Mouse (Mus musculus) G1E (cell line): ENCODE measurements around the gene Fosb.

Source experiments
- CTCF ChIP-seq: IDR thresholded peaks from 2 replicates; pipeline ENCODE4 v1.5.1; 2012; ENCODE audit warnings: low read depth, low read length, inconsistent platforms, mixed read lengths
- GATA1 ChIP-seq: IDR thresholded peaks from 2 replicates; pipeline ENCODE4 v1.6.1; 2012; ENCODE audit warnings: borderline replicate concordance, low read length, inconsistent platforms, mixed read lengths
- POLR2AphosphoS5 ChIP-seq: IDR thresholded peaks from 2 replicates; pipeline ENCODE4 v1.6.1; 2012; ENCODE audit warnings: low read depth, low read length, inconsistent platforms; ENCODE audit not compliant: insufficient replicate concordance
- TAL1 ChIP-seq: conservative IDR thresholded peaks from 2 replicates; pipeline ENCODE4 v1.6.1; 2012; ENCODE audit warnings: low read depth, low read length, inconsistent platforms, mixed read lengths

DNA sequence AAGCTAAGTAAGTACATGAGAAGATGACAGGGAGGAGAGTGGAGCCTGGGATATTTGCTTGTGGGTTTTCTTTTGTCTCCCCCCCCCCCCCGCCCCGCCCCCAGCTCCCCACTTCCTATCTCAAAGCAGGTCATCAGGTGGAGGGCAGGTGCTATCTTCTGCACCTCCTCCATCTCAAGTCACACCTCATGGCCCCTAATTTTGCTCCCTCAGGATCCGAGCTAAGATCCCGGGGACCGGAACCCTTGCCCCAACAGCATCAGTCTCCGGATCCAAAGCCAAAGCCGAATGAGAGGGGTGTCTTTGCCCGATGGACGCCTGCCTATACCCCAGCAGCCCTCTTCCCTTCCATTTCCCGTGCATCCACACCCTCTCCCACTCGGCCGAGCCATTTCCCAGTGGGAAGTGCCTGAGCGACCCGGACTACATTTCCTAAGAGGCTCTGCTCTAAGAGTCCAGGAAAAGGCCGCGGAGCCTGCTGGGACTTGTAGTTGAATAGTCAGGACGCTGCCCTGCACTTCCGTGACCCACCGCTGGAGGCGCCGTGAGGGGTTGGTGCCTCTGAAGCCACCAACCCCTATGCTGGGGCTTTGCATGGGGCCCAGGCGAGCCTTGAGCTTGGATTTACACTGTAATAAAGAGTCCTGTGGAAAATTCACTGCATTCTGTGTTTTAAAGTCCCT lies 14.2 kb downstream of the Fosb start:
- TF ChIP-seq GATA1 (no peak), CTCF (peak; percentile 85), TAL1 (no peak), POLR2AphosphoS5 (no peak)
